Mouse (Mus musculus) frontal cortex, postnatal 10 days (tissue): ENCODE data around the gene Optn.

Source experiments
- DNase-seq, 2 experiments: peaks; one replicate each; pipeline ENCODE4 v3.0.0; 2022; ENCODE audit warnings: low spot score in 2 of 2, mixed read lengths in 1 of 2

Optn gene

GRCm38 (mm10) chr2:4986798-4987197 is 77.1 kb downstream of the Optn start:
- DNase-seq: no peak

- DNase-seq: no peak
Observed at GRCm38 (mm10) chr2:4985000-4985399, 78.9 kb downstream of the Optn start.

GRCm38 (mm10) chr2:4983987-4984386 is 79.9 kb downstream of the Optn start:
- DNase-seq: no peak

- no peak for DNase-seq
Observed at GRCm38 (mm10) chr2:4978091-4978490, 85.8 kb downstream of the Optn start.

GRCm38 (mm10) chr2:4975807-4976206 is 88.0 kb downstream of the Optn start, which contains the start of gene Ucma:
Gene Ucma, plus strand, starts transcription at chr2:4976122.
- no peak for DNase-seq
